Mouse (Mus musculus) right cerebral cortex, postnatal 10 days (tissue): ENCODE measurements around the gene Olfr1042.
"Not testable (repeated sequence)": the region's sequence is repeated elsewhere in the genome, so short reads cannot be mapped to it uniquely, and the experiment has no call there.

Source experiments
- DNase-seq, 2 experiments: peaks; one replicate each; pipeline ENCODE4 v3.0.0; 2021; ENCODE audit warnings: low spot score in 2 of 2

Olfr1042 gene

DNA sequence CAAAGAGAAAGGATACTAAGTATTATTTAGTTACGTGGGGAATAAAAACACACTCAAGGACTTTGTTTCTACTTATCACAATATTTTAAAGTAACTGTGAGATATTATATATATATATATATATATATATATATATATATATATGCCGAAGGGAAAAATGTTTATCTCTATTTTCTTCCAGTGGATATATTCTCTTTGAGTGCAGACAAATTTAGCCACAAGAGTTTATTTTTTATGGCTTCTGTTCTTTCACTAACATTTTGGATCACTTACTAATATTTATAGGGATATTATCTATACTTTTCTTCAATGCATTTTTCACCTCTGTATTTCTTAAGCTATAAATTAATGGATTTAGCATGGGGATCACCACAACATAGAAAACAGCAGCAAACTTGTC is at the start of gene Olfr1042:
Gene Olfr1042 (minus strand): TSS at position 101 of the 400 bp plus-strand sequence.
- no peak for DNase-seq

- no peak for DNase-seq
These were observed 41.3 kb upstream of the Olfr1042 start, which contains the start of gene Olfr1045 for GRCm38 (mm10) chr2:86202909-86203308. Olfr1045 (minus strand) TSS chr2:86203009.

DNA sequence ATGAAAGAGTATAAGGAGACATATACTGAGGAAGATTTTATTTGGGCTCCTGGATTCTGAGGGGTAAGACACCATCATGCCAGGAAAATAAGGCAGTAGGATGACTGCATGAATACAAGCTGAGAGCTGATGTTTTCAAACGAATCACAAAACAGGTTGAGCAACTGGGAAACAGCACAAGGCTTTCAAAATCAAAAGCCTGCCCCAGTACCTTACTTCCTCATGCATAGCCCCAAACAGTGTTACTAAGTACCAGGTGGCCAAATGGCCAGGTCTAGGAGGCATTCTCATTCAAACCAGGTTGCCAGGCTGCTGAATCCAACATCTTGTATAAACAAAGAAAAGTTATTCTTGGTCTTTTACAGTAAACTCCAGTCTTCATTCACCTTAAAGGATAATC is 34.2 kb upstream of the Olfr1042 start:
- DNase-seq = no peak

DNA sequence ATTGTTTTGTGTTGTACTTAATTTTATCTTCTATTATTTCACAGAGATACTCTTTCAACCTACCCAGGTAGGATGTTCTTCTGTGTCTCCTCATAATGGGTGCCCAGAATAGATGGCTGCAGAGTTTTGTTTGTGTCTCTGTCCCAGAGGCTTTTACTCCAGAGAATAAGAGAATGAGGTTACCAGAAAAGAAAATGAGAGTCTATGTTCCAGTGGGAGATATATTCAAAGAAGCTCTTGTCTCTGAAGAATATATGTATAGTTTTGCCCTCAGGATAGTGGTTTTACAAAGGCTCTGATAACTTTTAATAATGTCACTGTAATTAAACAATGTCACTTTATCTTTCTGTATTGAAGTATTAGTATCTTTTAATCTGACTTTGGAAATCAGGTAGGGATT is 23.9 kb upstream of the Olfr1042 start, which contains the start of gene Olfr52:
Gene Olfr52 (minus strand): TSS at position 101 of the 400 bp plus-strand sequence.
- no peak for DNase-seq

DNA sequence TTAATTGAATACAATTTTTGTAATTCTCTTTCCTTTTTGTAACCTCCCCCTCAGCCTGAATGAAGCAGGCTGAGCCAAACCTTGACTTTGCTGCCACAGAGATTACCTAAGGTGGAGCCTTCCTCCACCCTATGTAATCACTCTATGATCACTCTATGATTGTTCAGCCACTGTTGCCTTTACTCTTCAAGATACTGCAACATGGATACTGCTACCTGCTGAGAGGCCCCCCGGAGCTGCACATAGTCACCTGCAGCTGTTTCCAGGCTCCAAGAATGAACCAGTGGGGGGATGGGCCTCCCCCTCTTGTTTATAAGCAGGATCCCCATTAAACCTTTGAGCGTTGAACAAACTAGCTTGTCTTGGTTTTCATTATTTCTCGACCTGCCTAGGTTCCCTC is 18.3 kb upstream of the Olfr1042 start:
- no peak for DNase-seq

GRCm38 (mm10) chr2:86177720-86178119 is 16.1 kb upstream of the Olfr1042 start, which contains the start of gene Olfr1044:
Olfr1044 (minus strand) TSS chr2:86177820.
- no peak for DNase-seq

GRCm38 (mm10) chr2:86175422-86175821 is 13.8 kb upstream of the Olfr1042 start:
- DNase-seq = not testable (repeated sequence)

- DNase-seq = no peak
These were observed 5.8 kb upstream of the Olfr1042 start, which contains the start of gene Olfr1043 for GRCm38 (mm10) chr2:86167422-86167821. Olfr1043 (minus strand) TSS chr2:86167522.

GRCm38 (mm10) chr2:86146632-86147031 is 15.0 kb downstream of the Olfr1042 start, which contains the start of gene Olfr1040:
Olfr1040 (minus strand) TSS chr2:86146732.
- no peak for DNase-seq

DNA sequence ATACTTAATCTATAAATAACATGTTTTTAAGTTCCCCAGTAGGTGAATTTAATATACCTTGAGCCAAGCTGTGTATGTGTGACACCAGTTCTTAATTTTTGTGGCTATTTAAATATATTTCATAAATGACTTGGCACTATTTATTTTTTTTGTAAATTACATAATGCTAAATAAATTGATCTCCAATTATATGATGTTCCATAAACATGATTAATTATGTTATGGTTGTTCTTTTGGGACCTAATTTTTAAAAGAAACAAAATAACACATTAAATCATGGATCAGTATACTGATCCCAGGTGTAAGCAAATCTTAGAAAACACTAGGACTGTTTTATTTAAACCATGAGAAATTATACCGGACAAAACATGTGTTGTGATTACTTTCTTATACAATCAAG is 25.8 kb downstream of the Olfr1042 start, which contains the start of gene Olfr1039:
Gene Olfr1039 (minus strand): TSS at position 101 of the 400 bp plus-strand sequence.
- no peak for DNase-seq
